ENCODE assay signal across 9 mouse cellular contexts in genomic region chr19:14080538-14080937, GRCm38 (mm10).
DNase-seq lines count a peak whose midpoint lies in the region; ATAC-seq lines count a peak whose summit lies in the region.
"Had no signal": no experiment of that assay in that cellular context is flagged by ENCODE, and none has a peak within 500 bp of the region (broad histone marks: within the 10 kb centered on the region; RNA-seq: fewer than 3 reads in every experiment).

No protein-coding gene starts in this region.

- no peak overlapping the region for H3K9ac ChIP-seq in limb, embryonic 11.5 days (ENCODE audit: low read length)
- H3K9ac ChIP-seq in forebrain, embryonic 13.5 days, result no peak overlapping the region
- H3K9ac ChIP-seq: midbrain, embryonic 12.5 days had no signal

- H3K4me3 ChIP-seq in limb, embryonic 11.5 days (ENCODE audit: low read depth, low read length), result no peak overlapping the region
- no peak overlapping the region for H3K4me3 ChIP-seq in limb, embryonic 10.5 days
- H3K4me3 ChIP-seq in forebrain, embryonic 13.5 days, result no peak overlapping the region
- H3K4me3 ChIP-seq: midbrain, embryonic 12.5 days had no signal

- H3K27me3 ChIP-seq in limb, embryonic 11.5 days (ENCODE audit: control insufficient read depth, insufficient read depth, low read length), result no peaks in the 10 kb centered on the region
- H3K27me3 ChIP-seq in limb, embryonic 10.5 days (ENCODE audit: low read depth, poor library complexity, severe bottlenecking), result no peaks in the 10 kb centered on the region
- H3K27me3 ChIP-seq in forebrain, embryonic 13.5 days, result no peaks in the 10 kb centered on the region

- H3K4me1 ChIP-seq in limb, embryonic 11.5 days (ENCODE audit: control insufficient read depth, insufficient read depth, low read length), result no peaks in the 10 kb centered on the region
- no peaks in the 10 kb centered on the region for H3K4me1 ChIP-seq in limb, embryonic 10.5 days
- no peaks in the 10 kb centered on the region for H3K4me1 ChIP-seq in forebrain, embryonic 13.5 days
- H3K4me1 ChIP-seq: midbrain, embryonic 12.5 days had no signal

- peak; percentile 55 to 61 for DNase-seq in cerebellum, postnatal 10 days
- peak; percentile 26 for DNase-seq in limb, embryonic 11.5 days (ENCODE audit: low spot score)
- DNase-seq in limb, embryonic 10.5 days (ENCODE audit: low spot score), result no peak
- DNase-seq in adipocyte (ENCODE audit: low spot score), result peak; percentile 40
- peak; percentile 6 for DNase-seq in hindlimb bud, embryonic 11.5 days (ENCODE audit: extremely low spot score, low read depth, low spot score)
- peak; percentile 41 for DNase-seq in testis, postnatal 10 days (ENCODE audit: low spot score)

- 17% methylated on average over 2 of the region's 2 CpGs for WGBS in limb, embryonic 11.5 days
- 10% methylated on average over 2 of the region's 2 CpGs for WGBS in limb, embryonic 10.5 days
- WGBS in forebrain, embryonic 13.5 days, result 23% methylated on average over 2 of the region's 2 CpGs

- ATAC-seq in cerebellum, adult (ENCODE audit: insufficient number of reproducible peaks, low FRiP score, low TSS enrichment), result no peak
- ATAC-seq in limb, embryonic 11.5 days (ENCODE audit: insufficient number of reproducible peaks, low FRiP score, low TSS enrichment, low read depth), result no peak
- ATAC-seq in forebrain, embryonic 13.5 days, result no peak

- no peaks in the 10 kb centered on the region for H3K9me3 ChIP-seq in limb, embryonic 11.5 days (ENCODE audit: control insufficient read depth, low read length)
- H3K9me3 ChIP-seq in limb, embryonic 10.5 days (replicated peaks), result no peaks in the 10 kb centered on the region
- 0 out of 2 replicates have a peak, but pooled peaks cover 3% of the 10 kb centered on the region for H3K9me3 ChIP-seq in forebrain, embryonic 13.5 days (replicated peaks)
- H3K9me3 ChIP-seq: midbrain, embryonic 12.5 days had no signal

- no peaks in the 10 kb centered on the region for H3K36me3 ChIP-seq in limb, embryonic 11.5 days (ENCODE audit: control insufficient read depth, insufficient read depth, low read length)
- H3K36me3 ChIP-seq in limb, embryonic 10.5 days, result no peaks in the 10 kb centered on the region
- no peaks in the 10 kb centered on the region for H3K36me3 ChIP-seq in forebrain, embryonic 13.5 days (ENCODE audit: poor library complexity, severe bottlenecking)
- H3K36me3 ChIP-seq: midbrain, embryonic 12.5 days had no signal

- no peak overlapping the region for H3K4me2 ChIP-seq in limb, embryonic 11.5 days (ENCODE audit: low read depth, severe bottlenecking)
- no peak overlapping the region for H3K4me2 ChIP-seq in forebrain, embryonic 13.5 days
- H3K4me2 ChIP-seq: midbrain, embryonic 12.5 days had no signal

- H3K27ac ChIP-seq in limb, embryonic 11.5 days (replicated peaks; ENCODE audit: low read depth, low read length), result no peak overlapping the region
- no peak overlapping the region for H3K27ac ChIP-seq in limb, embryonic 10.5 days
- H3K27ac ChIP-seq in forebrain, embryonic 13.5 days, result no peak overlapping the region
- H3K27ac ChIP-seq: midbrain, embryonic 12.5 days had no signal
